Mouse (Mus musculus): ENCODE measurements around the gene Rgcc.

Gene Rgcc

DNA sequence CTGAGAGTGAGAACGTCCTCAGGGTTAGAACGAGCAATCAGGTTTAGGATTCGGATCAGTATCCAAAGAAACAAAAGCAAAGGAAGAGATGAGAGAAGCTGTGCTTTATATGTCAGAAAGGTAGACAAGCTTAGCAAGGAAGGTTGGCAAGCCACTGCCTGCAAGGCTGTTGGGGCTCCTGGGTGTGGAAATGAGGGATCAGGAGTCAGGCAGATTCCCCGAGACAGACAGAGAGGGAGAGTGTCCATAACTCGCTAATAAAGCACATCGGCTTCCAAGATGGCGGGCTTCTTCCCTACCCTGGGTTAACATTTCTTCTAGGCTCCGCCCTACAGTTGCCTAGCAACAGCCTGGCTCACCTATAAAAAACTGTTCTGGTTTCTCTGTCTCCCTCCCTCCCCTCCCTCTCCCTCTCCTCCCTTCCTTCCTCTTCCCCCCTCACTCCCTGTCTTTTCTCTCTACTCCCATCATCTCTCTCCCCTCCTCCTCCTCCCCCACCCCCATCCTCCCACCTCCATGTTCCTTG is 25.5 kb downstream of the Rgcc start:
- DNase-seq = no peak

DNA sequence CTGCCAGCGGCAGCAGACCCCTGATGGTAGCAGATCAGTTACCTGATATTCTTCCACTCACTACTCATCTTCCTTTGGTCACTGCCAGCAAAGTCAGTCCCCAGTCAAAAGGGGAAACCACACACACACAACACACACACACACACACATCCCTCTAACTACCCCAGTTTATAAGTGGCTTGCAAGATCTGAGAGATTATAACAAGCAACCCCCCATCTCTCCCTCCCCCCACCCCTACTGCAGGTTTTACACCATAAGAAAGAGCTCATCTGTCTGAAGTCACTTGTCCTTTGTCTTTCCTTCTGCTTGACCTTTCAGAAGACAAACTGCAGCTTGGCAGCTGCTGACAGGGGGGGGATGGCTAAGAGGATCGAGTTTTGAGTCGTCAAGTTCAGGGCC is 26.0 kb downstream of the Rgcc start:
- no peak for DNase-seq

DNA sequence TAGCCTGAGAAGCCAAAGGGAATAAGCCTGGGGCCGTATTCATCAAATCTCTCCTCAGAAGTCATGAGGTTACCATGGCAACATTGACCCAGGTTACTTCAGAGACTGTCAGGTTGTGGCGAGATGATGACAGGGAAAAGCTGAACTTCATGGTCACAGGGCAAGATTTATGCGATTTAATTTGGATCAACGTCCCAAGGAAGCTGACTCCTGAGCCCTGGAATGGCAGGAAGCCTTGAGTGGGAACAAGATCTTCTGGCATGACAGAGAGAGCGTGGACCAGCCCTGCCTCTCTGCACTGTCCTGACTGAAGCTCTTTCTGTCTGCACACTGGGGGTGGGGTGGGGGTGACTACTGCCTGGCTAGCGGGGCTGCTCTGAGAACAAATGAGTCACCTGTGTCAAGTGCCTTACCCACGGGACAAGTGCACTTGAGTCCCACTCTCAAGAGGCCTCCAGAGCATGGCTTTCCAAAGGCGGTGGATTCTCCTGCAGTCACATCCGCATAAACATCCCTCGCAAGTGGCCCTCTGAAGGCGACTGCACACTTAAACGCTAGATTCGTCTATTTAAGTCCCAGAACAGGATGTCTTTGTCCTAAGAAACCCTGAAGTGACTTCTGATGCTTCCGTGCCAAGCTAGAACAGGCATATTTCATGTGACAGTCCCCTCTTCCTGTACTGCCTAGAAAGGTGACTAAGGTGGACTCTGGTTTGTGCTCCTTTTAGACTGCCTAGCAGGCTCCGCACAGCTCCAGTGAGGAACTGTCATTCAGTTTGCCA is 27.6 kb downstream of the Rgcc start:
- peak; percentile 91 to 95 for DNase-seq

DNA sequence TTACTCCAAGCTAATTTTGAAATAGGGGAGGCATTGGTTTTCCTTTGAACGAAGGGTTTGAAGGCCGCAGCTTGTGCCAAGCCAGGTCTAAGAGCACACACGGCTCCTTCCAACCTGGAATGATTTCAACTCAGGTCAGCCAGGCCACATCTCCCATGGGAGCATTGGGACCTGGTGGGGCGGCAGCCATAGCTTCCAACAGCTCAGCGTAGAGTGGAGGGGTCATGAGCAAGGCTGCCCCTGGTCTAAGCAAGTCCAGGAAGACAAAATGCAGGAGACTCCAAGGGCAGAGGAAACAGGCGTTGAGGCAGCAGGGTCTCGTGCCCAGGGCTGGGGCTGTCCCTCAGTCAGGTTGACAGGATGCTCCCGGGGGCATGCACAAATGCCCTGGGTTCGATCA is 28.5 kb downstream of the Rgcc start:
- no peak for DNase-seq

DNA sequence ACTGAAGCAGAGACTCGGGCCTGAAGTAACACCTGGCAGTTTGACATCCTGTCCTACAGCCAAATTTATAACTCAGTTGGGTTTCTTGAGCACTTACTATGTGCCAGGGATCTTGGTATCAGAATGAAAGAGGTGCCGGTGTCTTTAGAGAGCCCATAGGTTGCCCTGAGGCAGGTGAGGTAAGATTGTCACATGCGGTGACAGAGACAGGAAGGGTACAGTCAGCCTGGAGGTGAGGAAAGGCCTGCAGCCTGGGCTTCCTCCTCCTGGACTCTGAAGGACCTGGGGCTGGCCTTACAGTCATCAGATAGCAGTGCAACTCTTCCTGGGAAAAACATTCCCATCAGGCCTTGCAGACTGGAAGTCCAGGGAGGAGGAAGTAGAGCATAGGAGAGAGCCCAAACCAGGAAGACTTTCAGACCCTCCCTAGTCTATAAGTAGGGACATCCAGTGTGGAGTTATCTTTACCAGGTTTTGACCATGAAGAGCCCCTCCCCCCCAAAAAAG is 29.2 kb downstream of the Rgcc start:
- DNase-seq = no peak

DNA sequence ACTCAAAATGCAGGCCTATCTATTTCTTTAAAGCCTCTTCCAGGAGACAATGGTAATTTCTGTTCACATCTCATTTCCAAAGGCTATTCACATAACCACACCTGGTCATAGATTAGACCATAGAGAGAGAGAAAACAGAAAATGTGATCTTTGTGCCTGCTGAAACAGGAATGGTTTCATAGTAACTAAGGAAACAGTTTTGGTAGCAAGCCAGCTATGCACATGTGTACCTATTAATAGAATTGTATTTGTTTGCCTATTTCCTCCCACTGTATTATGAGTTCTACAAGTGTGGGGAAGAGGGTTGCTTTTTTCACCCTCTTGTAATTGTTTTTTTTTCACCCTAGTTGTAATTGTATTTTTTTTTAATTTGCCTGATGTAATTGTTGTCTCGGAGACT is 31.9 kb downstream of the Rgcc start:
- no peak for DNase-seq

DNA sequence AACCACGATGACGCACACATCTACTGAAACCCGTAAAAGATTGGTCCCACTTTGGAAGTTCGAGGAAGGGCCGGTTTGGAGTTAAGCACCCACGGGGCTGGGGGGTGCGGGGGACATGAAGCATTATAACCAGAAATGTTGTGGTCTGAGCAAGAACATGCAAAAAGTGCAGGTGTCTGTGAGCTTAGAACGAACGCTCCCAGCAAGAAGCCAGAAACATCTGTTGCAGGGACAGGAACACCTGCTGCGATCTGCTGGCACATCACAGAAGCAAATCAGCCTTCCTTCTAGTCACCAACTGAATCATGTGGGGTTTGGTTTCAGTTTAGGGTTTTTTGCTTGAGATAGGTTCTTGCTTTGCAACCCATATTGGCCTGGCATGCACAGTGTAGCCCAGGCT is 33.6 kb downstream of the Rgcc start:
- DNase-seq = no peak

DNA sequence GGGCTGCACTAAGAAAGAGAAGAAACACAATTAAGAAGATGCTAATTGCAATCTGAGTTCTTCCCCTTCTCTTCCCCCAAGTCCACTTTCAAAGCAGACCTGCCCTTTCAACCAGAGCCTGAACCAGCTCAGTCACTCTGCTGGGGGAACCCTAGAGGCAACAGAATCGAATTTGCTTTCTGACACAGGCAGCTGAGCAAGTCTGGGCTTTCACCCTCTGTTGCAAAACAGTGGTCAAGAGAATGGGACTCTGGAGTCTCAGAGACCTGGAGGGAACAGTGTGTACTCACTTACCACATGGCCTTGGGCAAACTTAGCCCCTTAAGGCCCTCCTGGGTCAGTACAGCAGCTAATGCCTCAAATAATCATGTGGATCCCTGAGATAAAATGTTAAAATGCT is 34.1 kb downstream of the Rgcc start:
- DNase-seq = no peak

DNA sequence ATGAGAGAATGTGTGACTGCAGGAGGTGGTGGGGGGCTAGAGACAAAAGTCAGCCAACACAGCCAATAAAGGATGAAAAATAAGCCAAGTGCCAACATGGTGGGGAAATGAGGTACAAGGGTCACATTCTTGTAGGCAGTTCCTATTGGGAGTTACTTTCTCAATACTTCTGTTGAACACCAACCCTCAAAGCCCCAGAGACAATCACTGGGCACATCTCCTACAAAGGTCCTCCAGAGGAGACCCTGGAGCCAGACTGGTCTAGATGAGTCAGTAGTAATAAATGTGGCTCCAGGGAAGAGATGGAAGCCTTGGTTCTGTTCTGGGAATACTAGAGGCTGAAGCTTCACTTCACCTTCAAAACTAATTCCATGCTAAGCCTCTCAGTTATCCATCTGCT is 35.0 kb downstream of the Rgcc start:
- DNase-seq = no peak

DNA sequence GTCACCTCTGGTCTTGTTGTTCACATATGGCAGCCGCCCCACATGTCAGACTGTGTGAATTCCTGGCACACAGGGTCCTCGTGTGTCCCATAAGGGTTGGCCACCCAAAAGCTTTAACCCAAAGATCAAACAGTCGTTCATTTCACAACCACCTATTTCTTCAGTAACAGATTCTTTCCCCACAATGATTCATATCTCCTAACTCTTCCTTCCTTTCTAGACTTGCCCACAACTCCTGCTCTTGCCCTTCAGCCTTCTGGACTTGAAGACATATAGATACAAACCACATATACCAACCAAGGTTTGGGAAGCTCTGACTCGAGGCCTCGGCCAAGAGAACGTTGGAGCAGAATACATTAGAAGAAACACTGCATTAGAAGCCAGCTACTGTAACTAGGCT is 35.7 kb downstream of the Rgcc start:
- DNase-seq = no peak

DNA sequence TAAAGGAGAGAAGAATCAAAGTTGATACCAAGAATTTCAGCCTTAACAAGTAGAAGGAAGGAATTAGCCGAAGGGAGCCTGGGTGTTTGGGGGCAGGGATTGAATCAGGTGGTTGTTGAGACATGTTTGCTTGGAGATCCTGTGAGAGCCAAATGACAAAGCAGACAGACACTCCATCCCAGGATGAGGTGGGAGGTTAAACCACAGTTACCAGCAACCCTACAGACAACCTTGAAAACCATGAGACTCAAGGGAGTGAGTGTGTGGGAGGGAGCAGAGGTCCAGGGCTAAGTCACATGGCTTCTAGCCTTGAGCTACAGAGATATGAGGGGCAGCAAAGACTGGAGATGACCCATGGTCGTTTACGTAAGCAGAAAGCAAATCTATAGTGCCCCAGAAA is 38.1 kb downstream of the Rgcc start:
- DNase-seq = no peak

DNA sequence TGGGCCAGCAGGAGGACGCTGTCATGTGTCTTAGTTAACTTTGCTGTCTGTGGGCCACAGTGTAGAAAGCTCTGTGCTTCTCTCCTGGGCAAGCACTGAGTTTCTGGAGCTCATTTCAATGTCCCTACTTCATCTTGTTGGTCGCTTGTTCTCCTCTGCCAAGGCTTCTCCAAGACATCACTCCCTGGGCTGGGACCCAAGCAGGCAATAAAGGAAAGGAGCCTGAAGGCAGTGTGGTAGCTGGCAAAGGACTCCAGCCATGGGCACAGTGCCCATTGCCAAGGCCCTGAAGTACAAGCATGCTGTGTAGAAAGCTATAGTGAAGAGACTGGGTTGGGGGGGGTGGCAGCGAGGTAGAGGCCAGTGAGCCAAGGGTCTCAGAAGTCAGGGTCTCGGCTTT is 38.8 kb downstream of the Rgcc start:
- DNase-seq = peak; percentile 35 to 39

DNA sequence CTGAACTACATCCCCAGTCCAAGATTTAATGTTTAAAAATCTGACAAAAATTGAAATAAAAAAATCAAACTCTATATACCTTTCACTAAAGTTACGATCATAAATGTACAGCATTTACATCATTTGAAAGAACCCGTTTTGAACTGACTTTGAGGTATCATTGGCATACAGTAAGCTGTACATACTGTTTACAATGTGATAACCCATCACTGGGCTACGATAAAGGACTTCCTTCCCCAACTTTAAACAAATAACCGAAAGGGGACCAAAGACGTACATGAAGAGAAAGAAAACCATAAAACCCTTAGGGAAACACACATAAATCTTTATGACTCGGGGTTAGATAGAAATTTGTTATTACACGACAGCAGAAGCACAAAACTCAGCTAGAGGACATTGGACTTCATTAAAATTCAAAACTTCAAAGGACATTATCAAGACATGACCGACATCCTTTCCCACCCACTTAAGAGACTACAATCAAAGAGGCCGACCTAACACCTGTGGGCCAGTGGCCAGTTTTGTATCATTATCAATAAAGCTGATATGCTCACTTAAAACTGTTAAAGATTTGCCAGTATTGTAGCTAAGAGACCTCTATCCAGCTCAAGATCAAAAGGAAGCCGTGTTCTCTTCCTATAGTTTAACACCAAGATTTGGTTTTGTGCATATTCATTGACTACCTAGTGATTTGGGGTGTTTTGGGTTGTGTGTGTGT is 42.2 kb downstream of the Rgcc start:
- DNase-seq = no peak

DNA sequence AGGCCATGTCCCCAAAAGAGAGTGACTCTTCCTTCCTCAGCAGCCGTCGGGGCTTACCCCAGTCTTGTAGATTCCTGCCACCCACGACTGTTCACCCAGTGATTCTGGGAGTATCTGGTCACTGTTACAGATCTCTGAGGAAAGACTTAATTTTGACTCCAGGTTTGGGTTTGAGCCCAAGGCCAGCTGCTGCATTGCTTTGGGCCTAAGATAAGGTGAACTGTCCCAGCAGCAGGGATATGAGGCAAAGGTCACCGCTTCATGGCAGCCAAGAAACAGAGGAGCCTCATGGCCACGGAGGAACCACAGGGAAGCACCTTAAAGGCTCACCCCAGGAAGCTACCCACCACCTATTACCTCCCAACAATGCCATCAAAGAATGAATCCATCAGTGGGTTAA is 44.8 kb downstream of the Rgcc start:
- no peak for DNase-seq

DNA sequence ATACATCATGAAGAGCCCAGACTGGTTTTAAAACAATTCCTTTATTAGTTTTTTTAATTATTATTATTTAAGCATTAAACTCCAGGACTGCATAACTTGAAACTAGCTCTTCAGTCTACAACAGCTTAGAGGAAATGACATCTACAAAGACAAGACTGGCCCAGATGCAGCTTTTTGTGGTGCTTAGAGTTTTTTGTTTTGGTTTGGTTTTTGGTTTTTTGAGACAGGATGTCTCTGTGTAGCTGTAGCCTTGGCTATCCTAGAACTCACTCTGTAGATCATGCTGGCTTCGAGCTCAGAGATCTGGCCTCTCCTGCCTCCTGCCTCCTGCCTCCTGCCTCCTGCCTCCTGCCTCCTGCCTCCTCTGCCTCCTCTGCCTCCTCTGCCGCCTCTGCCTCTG is 45.7 kb downstream of the Rgcc start:
- no peak for DNase-seq

DNA sequence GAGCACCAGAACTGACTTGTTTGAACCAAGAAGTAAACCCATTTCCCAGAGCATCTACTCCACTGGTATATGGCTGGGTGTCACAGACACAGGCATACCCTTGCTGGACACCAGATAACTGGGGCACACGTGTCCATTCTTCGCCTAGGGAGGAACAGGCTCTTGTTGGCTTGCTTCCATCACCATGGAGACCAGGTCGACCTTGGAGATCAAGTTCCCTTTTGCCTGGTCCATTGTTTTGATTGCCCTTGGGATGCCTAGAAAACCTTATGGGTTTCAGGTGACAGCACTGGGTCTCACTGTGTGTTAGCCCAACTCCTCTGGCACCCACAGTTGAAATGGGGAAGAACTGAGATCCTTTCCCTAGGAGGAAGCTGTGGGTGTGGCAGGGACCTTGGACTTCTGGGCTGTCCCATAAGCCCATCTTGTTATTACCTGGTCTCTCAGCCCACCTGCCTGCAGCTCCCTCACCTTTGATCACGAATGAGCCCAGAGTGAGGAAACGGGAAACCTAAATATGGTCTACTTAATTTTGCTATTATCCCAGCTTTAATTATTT is 49.6 kb downstream of the Rgcc start:
- DNase-seq = no peak

DNA sequence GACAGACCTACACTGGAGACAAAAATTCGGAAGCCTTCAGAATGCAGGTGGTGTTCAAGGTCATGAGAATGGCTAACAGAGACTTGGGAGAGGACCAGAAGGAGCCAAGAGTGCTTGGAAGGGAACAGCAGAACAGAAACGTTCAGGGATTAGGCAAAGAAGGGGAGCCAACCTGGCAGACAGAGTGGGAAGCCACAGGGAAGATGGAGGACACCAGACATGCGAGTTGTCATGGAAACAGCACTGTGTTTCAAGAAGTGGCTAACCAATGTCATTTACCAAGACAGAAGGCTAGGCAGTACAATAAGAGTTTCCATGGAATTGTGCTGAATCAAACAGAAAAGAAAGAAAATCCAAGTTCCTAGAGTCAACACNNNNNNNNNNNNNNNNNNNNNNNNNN is 56.9 kb downstream of the Rgcc start:
- DNase-seq = no peak

DNA sequence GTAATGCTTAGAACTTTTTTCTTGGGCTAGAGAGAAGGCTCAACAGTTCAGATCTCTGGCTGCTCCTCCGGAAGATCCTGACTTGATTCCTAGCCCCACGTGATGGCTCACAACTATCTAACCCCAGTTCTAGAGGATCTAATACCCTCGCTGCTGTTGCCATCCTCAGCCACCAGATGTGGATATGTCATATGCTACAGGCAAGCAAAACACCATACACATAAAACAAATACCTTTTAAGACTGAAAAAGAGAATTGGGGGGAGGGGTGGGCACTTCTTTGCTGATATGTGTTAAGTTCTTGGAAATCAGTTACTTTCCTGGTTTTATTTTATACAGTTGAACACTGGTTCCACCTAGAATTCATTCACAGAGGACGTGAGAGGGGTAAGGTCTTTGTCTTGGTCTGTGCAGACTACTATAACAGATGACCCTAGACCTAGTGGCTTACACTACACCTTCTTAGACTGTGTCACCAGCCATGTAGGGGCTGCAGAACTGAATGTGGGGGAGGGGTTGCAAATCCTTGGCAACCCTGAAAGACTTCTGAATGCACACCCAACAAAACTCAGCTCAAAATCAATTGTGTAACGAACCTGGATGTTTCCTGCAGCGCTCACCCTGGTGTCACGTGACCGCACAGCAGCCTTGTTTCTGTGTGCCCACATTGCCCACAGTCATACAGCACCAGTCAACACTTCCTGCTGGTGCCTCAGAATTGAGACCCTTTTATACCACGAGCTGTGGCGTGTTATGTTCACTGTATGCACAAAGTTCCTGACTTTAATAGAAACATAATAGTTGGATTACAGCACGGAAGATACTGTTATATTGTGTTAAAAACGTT is 58.2 kb downstream of the Rgcc start:
- DNase-seq = no peak

DNA sequence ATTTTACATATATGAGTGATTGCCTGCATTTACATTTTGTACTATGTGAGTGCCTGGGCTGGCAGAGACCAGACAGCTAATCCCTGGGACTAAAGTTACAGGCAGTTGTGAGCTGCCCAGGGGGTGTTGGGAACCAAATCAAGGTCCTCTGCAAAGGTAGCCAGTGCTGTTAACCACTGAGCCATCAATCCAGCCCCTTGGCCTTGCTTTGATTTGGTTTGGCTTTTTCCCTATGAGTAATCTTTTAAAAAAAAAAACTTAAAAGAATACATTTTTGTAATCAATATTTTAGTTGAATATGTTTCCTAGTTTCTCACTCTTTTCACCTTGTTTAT is 59.1 kb downstream of the Rgcc start:
- DNase-seq = no peak

DNA sequence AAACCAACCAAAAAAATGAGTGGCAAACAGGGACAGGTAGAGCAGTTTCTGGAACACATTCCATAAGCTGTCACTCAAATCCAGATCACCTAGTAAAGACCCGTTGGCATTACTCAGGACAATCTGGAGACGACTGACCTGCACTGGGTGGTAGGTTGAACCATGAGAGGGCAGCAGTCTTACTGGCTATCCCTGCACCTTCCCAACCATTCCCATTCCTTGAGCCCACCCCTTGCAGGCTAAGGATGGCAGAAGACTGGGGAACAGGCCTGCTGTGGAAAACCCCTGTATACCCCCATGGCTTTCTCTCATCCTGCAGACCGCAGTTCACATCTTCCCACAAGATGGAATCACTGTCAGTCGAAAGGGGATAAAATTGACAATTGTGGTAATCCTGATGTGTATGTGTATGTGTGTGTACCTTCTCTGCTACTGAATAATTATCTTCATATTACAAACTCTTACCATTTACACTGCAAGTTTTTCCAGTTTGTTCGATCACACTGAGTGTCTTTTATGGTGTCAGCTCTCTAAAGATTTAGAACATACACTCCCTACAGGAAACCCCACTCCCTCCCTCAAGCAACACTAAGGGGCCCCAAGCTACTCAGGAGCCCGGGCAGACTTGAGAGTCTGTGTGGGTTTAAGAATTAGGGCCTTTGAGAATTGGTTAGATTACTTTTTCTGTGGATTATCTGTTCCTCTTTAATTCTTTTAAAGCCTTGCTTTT is 59.6 kb downstream of the Rgcc start:
- no peak for DNase-seq

DNA sequence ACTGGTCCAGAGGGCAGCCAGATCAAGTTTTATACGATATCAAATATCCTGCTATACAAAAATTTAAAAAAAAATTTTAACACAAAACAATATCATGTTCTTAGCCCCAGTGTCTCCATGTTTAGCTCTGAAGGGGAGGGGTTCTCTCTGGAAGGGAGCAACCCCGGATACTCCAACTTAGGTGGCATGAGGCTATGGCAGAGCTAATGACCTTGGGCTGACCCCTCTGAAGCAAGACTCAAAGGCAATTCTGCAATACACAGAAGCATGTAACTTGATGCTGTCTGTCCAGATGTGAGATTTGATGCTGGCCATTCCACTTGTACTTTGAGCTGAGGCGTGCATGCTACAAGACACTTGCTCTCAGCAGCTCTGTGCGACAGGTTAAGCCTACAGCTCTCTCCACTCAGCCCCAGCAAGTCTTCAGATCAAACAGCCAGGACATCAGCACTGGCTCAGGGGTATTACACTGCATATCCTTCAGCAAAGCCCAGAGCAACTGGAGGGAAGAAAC is 60.3 kb downstream of the Rgcc start:
- no peak for DNase-seq

DNA sequence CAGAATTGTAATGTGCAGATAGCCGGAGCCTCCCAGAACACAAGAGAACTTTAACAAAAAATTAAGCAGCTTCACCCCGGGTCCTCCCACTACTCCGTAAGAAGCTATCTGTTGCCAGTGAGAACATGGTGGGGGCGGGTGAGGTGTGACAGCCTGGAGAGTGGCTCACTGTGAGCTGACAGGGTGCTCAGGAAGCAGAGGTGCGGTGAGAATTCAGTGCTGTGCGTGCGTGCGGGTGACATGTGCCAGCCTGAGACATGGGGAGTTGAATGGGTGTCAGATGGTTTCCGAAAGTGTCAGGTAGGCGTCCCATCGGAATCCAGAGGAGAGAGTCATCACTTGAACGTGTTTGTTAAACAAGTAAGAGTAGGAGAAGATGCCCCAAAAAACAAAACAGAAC is 62.0 kb downstream of the Rgcc start:
- DNase-seq = no peak
